Mouse (Mus musculus) c-Kit-positive CD71-negative TER-119-negative erythroid progenitor cells, embryonic 14.5 days (primary cell): ENCODE results near the gene Ctns.
A peak's percentile ranks its signal among the peaks of the same experiment; 100 is the strongest.

Experiments used
- DNase-seq: peaks from one replicate; pipeline ENCODE4 v3.0.0-alpha.2; 2013; ENCODE audit warnings: low read depth

Ctns gene

DNA sequence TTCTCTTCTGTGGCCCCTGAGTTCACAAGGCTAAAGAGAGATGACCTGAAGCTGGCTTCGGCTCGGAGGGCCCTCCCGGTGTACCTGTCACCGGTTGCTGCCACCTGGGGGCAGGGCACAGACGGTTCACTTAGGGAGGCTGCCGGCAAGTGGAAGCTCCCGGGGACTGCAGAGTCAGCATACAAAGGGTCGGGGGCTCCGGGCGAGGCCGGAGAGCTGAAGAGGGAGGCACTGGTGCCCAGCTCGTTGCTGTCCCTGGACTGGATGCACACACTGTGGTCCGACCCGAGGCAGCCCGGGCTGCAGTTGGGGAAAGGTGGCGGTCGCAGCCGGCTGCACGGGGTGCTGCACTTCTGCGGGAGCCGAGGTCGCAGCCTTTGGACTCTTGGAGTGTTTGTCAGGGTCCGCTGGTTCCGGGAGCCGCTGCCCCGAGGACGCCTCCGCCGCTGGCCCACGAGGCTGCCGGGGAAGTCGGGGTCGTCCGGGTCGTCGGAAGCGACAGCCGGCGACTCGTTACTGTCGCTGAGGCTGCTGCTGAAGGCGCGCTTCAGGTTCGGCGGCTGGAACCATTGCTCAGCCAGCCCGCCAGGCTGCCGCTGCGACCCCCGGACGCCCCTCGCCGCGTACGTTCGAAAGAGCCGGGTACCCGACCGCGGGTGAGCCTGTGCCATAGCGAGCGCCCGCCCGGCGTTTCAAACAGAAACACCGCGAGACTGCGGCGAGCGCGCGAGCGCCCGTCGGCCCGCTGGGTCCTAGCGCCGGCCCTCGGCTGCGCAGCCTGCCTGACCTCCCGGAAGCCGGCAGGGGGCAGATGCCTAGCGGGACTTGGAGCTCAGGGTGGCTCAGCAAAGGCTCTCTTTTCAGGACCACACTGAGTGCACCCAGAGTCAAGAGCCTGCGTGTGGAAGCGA lies 61.0 kb downstream of the Ctns start, which contains the start of gene Haspin:
Gene Haspin (minus strand): TSS at position 704 of the 911 bp plus-strand sequence.
- peak; percentile 80 for DNase-seq

- no peak for DNase-seq
Observed at GRCm38 (mm10) chr11:73137116-73137515, 61.7 kb downstream of the Ctns start.

DNA sequence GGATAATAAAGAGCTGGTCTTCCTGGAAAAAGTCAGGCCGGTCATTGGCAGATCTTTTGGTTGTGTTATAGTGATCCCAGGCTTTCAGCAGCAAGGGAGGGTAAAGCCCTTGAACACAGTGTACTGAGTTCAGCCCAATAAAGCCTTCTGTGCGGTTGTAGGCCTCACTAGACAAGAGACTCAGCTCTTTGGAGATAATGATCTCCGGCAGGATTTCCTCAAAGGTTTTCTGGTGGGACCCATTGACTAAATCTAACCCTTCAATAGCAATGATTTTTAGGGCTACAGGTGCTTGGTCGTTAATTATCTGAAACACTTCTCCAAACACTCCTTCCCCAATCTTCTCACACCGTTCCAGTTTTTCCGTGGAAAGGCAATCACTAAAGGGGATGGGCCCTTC lies 62.3 kb downstream of the Ctns start:
- no peak for DNase-seq

- no peak for DNase-seq
Observed at GRCm38 (mm10) chr11:73134222-73134621, 64.6 kb downstream of the Ctns start.
